Mouse (Mus musculus) adrenal gland, adult (tissue): ENCODE measurements around the gene Gm10322.

Experiments
- DNase-seq, 2 experiments: peaks; one replicate each; pipeline ENCODE4 v3.0.0; 2022 to 2023; ENCODE audit warnings: low spot score in 1 of 2; ENCODE audit not compliant: inconsistent age in 2 of 2

Gene Gm10322

DNA sequence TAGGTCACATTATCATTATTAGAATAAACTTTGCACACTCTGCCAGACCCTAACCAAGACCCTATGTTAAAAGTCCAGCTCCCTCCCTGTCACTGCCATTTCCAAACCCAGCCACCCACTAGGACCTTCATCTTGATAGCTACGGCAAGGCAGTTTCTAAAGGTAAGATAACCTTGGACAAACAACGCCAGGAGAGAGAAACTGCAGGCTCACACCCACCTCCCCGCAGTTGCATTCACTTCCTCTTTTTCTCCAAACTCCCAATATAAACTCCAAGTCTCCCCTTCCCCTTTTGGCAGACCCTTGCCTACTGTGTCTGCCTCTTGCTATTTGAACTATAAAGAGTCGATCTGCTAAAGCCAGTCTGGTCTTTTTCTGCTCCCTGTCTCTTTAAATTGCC is 29.3 kb downstream of the Gm10322 start:
- no peak for DNase-seq

GRCm38 (mm10) chr10:59646821-59647378 is 31.0 kb downstream of the Gm10322 start:
- no peak for DNase-seq

- DNase-seq: no peak
Observed at GRCm38 (mm10) chr10:59656799-59657198, 40.9 kb downstream of the Gm10322 start.

- DNase-seq: no peak
Observed at GRCm38 (mm10) chr10:59664765-59665164, 48.9 kb downstream of the Gm10322 start.

DNA sequence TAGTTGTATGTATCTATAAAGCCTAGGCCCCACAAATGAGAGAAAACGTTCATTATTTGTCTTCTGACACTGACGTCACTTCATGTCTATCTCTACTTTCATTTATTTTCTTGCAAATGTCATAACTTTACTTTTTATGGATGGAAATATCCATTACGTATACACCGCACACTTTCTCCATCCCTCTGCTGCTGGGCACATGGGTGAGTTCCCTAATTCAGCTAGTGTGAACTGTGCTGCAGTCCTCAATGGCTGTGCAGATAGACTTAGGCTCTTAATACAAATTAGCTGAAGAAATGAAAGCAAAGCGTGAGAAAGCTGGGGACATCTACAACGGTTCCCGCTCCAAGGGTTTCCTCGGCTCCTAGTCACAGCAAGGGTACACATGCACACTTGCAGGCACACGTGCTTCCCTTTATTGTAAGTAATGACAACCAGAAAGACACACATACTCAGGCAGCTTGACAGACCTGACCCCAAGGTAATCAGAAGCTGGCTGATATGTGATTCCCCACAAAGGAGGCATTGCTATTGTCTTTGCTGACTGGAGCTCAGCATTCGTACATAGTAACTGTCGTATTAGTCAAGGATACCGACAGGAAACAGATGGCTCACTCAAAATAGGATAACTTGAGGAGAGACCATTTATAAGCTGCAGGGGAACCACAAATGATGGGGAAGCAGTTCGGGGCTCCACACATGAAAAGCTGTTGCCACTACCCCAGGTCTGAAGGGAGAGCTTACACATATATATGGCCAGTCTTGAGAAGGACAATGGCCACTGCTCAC is 49.8 kb downstream of the Gm10322 start:
- no peak for DNase-seq
